Mouse (Mus musculus) E14TG2a.4 (cell line): ENCODE measurements around the gene Haspin.

Experiments used
- CTCF ChIP-seq: conservative IDR thresholded peaks from 2 replicates; pipeline ENCODE4 v1.5.1; 2014; ENCODE audit warnings: low read length
- NANOG ChIP-seq: IDR thresholded peaks from 2 replicates; pipeline ENCODE4 v1.6.1; 2014; ENCODE audit warnings: borderline replicate concordance, low read length, mixed read lengths

GRCm38 (mm10) chr11:73162284-73162683, 24.2 kb upstream of the Haspin start:
- TF ChIP-seq CTCF (no peak), NANOG (no peak)
